Mouse (Mus musculus): Measurements from ENCODE around the gene St6gal1.

The St6gal1 gene

DNA sequence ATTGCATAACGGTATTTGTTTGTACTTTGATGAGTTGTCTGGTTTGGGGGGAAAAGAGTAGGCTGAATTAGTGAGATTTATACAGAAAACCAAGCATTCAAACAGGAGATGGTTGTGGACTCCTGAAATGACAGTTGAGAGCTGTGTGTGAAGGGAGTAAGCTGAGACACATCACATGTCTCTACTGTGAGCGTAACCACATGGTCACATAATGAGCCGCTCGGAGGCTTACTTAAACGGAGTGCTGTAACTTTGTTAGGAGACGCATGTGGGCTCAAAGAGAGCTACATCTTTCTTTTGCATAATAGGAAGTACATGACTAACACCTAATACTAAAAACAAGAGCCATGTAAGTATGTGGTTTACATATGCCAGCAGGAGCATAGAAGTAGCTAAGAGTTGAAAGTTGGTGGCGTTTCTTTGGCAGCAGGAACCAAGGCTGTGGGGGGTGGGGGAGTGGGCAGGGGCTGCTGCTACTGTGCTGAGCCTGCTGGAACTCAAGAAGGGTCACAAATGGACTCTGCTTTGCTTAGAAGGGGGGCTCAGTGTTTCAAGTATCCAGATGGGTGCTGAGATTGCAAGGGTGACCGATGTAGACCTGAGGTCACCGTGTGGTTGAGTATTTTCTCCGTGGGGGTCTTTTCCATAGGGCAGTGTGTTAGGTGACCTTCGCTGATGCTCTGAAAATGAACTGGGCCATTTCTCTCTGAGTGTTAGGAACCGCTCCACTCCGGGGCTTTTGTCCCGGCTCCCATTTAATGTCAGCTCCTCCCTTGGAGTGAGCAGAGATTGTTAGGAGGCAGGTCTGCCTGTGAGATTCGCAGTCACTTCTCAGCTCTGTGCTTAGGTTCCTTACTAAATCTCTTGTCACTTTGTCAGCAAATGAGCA is 26.3 kb downstream of the St6gal1 start:
- no peak for DNase-seq (ENCODE audit: low spot score in 2 of 2)

DNA sequence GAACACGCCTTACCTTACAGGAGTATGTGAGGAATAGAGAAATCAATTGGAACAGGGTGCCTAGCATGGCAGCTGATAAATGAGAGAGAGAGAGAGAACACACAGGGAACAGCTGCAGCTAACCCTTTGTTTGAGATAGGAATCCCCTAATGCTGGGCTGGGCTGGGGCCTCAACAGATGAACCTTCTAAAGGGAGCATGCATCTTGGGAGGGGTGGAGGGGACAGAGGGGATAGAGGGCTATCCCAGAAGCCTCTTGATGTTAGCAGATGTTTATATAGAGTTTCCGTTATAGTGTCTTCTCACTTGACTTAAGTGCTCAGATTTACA is 26.9 kb downstream of the St6gal1 start:
- no peak for DNase-seq (ENCODE audit: low spot score in 2 of 2)

DNA sequence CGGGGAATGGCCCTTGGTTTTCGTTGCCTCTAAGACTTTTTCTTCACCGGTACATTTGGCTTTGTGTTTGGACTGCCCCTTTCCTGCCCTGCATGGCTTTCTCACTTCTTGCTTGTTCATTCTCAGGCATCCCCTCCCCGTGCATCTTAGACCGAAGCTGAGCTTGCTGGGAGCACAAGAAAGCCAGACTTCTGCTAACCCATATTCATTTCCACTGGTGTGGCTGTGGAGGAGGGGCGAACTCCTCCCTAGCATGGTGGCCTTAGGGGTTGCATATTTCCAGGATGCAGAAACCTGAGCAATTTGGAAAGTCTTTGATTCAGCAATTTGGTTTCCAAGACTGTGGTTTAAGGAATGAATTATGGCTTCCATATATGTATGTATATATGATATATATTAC is 29.1 kb downstream of the St6gal1 start:
- no peak for DNase-seq (ENCODE audit: low spot score in 2 of 2)

DNA sequence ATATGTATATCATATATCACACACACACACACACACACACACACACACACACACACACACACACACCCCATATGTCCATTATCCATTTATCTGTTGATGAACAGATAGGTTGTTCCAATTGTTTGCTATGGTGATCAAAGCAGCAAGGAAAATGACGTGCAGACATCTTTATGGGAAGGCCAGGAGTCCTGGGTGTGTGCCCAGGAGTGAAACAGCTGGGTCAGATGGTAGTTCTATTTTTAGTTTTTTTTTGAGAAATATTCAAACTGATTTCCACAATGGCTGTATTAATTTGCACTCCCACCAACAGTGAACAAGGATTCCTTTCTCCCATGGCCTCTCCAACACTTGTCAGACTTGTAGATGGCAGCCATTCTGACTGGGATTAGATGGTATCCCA is 29.5 kb downstream of the St6gal1 start:
- no peak for DNase-seq (ENCODE audit: low spot score in 2 of 2)

DNA sequence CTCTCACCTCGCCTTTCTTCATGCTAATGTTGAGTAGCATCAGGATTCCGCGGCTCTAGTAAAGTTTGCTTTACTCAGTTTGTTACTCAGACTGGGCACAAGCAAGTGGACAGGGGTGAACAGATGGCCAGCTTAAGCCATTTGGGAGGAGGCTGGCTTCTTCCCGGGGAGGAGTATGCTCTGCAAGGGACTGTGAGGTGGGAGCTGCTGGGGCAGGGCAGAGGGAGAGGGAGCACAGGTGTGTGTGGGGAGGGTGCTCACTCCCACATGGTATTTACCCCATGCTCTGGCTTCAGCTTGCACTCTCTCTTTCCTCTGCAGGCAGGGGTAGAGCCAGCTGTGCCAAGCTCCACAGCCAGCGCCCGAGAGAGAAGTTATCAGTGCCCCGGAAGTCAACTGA is 32.1 kb downstream of the St6gal1 start:
- no peak for DNase-seq (ENCODE audit: low spot score in 2 of 2)

DNA sequence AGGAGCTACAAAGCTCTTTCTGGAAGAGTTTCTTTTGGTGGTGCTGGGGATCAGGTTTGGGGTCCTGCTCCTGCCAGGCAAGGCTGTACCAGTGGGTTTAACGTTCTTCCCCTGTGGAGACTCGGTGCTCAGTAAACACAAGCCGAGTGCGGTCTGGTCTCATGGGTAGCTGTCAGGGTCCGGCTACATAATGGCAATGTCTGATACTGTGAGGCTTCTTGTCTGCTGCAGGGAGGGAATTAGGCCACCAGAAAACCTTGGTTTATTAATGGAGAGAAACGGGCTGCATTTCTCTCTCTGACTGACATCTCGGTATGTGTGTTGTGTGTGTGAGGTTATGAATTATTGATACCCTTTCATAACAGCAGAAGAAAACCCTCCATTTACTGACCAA is 33.9 kb downstream of the St6gal1 start:
- DNase-seq (ENCODE audit: low spot score in 2 of 2), result no peak

DNA sequence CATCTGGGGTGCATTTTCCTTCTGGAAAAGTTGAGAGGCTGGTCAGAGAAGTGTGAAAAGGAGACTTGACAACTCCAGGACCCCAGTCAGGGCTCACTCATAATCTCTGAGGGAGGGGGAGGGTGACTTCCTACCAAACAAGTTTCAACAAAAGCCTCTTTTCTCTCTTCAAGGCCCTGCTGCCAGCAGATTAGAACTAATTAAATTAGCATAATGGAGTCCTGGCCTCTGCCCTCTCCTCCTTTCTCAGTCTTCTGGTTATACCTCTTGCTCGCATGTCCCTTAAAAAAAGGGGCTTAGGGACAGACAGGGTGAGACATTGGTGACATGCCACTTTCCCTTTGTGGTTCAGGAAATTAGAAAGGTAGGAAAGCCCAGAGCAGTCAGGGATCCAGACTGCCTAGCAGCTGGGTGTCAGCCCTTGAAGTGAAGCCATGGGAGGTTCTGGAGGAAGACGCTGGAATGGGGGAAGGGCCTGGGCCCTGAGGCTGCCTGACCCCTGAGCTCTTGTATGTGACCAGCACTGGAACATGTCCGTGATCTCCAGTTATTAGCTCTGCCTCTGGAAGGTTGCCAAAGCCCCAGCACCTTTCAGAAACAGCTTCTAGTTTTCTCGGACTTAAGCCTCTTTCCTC is 34.4 kb downstream of the St6gal1 start:
- DNase-seq (ENCODE audit: low spot score in 2 of 2), result no peak

DNA sequence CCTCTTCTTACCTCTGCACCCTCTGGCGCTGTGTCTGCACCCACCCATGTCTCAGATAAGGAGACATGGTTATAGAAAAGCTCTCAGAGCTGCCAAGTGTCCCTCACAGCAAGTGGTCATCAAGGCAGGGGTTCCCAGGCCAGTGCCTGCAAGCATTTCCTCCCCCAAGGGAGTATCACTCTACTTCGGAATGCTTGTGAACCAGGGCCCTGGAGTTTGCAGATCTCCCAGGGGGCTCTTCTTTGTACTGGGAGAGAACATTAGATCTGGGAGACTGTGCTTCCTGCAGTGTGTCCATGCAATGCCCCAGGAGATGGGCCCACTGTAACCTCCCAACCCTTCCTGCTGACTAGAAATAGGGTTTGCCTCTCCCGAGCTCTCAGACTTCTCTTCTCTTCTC is 35.0 kb downstream of the St6gal1 start:
- no peak for DNase-seq (ENCODE audit: low spot score in 2 of 2)

DNA sequence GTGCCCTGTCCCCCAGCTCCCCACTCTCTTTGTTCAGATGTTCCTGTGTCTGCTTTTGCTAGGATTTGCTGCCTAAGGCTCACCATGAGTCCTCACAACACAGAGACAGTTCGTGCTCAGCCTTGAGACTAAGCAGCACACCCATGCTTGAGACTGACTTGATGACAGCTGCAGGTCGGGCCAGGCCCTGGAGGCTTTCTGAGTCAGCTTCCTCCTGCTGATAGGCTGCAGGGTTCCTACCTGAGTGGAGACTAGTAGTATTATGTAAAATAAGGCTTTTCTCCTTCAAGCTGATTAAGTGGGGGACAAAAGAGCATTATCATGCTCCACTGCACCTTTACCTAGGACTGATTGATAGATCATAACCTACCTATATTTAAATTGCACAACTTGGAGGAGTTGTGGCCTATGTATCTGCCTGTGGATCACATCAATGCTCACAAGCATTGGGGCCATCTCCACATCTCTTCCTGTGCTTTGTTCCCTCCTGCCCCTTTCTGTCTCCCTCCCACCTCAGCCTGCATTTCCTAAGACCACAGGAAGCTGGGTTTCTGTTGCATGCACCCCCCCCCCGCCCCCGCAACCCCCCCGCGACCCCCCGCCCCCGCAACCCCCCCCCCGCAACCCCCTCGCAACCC is 37.7 kb downstream of the St6gal1 start:
- DNase-seq (ENCODE audit: low spot score in 2 of 2), result no peak

DNA sequence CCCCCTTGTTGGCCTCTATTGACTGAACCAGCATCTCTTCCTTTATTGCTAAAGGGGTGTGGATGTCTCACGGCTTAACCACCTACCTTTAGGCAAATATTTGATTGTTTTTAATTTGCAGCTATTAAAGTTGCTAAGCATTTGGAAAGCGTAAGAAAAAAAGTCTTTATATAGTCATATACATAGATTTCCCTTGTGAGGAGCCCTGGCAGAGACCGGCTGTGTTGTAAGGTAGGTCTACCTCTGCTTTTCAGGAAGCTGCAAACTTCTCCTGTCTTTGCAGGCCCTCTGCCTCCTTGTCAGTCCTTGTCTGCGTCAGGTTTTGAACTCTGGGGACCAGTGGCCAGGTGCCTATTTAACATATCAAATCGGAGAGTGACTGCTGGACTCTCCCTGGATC is 38.3 kb downstream of the St6gal1 start:
- no peak for DNase-seq (ENCODE audit: low spot score in 2 of 2)

DNA sequence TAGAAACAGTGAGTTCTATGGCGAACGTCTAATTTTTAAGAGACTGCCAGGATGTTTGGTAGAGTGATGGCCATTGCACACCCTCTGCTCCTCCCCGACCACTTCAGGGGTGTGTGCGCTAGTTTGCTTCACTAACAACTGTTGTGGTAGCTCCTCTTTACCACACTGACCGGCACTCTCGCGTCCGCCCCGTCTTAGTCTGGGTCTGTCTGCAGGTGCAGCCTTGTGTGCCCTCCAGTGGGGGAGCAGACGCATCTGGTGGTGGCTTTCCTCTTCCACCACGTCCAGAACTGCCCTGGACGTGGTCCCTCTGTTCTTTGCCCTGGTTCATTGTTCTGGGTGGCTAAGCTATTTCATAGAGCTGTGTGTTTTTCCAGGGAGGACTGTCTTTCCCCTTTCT is 40.5 kb downstream of the St6gal1 start:
- no peak for DNase-seq (ENCODE audit: low spot score in 2 of 2)

DNA sequence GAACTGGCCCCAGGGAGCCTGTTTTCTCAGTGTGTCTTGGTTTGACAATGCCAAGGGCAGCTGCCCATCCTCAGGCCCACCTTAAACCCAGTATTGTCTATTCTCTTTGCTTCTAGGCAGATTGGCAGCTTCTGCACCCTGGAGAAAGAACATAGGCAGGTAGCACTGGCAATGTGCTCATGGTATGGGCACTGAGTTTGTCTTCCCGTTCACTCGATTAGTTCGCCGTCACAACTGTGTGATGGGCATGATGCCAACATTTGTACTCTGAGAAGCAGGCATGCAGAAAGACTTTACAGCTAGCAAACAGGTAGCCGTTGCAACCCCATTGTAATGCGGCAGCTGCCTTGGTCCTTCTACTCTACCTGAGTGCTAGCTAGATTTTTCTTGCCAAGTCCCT is 40.9 kb downstream of the St6gal1 start:
- no peak for DNase-seq (ENCODE audit: low spot score in 2 of 2)

DNA sequence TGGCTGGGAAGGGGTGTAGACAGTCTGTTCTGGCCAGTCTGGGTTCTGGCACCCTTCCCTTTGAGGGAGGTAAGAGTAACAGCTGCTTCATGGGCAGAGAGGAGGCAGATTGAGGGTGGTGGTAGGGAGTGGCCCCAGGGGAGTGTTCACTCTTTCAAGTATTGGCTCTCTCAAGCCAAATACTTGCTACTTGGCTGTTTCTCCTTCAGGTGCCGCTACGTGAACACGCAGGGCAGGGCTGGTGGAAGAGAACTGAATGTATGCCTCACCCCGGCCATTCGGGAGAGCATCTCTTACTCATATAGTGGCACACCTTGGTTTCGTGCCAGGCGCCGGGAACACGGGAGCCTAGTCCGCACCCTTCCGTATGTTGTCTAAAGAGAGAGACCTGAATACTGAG is 41.8 kb downstream of the St6gal1 start:
- DNase-seq (ENCODE audit: low spot score in 2 of 2), result no peak

DNA sequence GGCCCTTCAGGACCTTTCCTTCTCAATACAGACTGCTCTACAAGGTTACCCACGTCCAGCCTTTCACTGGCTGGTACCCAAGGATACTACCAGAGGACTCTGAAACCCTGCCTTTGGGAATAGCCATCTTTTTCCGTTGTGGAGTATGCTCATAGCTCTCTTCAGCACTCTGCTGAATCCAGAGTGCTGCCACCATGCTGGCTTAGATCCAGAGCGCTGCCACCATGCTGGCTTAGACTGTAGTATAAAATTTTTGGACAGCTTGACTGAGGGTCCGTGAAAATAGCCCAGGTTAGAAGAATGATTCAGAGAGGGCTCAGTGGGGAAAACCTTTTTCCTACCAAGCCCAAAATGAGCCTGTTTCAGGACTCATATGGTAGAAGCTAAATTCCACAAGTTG is 42.4 kb downstream of the St6gal1 start:
- DNase-seq (ENCODE audit: low spot score in 2 of 2), result no peak

DNA sequence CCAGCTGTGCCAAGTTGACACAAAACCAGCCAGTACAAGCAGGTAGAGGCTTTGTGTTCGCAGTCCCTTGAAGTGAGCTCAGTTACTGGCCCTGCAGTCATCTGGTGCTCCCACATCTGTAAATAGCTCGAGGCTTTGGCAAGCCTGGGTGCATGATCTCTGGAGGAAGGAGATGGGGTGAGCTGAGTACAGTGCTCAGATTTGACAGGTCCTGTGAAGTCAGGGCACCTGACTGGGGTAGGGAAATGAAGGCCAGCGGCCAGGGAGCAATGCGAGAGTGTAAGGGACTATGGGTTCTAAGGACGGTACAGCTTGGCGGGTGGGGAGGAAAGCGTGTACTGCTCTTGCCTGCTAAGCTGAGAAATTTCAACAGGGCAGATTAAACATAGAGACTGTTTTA is 43.7 kb downstream of the St6gal1 start:
- DNase-seq (ENCODE audit: low spot score in 2 of 2), result no peak

DNA sequence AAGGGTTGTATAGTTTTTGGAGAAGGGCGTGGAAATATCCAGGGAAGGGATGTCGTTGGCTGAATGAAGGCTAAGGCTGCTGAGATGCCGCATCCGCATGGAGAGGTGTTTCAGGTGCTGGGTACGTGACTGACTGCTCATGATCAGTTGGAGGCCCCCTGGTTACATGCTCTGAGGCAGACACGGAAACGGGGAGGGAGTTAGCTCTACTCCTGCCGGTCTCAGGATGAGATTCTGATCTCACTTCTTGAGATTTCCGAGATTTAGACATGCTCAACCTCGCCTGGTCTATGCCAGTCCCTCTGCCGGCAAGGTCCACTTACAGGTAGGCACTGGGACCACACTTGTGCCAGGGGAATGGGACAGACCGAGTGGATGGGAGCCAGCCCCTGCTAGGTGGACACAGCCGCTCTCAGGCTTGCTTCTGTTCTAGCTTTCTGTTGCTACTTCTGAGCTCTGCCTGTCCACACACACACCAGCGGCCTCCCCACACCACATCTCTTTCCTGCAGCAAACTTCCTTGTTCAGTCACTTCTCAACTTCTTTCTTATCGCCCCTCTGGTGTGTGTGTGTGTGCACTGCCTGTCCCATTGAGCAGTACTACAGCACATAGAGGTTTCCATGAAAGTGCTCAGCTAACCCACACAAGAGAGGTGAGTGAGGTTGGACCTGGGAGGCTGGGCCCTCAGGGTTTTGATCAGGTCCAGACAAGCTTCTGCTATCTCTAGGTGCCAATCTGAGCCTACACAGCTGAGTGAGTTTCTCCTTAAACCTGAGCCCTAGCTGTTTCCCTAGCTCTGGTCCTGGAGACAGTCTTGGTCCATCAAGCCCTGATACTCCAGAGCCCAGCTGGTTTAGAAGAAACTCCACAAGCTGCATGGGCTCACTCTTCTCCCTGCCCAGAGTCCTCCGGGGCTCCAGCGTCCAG is 44.8 kb downstream of the St6gal1 start:
- no peak for DNase-seq (ENCODE audit: low spot score in 2 of 2)

DNA sequence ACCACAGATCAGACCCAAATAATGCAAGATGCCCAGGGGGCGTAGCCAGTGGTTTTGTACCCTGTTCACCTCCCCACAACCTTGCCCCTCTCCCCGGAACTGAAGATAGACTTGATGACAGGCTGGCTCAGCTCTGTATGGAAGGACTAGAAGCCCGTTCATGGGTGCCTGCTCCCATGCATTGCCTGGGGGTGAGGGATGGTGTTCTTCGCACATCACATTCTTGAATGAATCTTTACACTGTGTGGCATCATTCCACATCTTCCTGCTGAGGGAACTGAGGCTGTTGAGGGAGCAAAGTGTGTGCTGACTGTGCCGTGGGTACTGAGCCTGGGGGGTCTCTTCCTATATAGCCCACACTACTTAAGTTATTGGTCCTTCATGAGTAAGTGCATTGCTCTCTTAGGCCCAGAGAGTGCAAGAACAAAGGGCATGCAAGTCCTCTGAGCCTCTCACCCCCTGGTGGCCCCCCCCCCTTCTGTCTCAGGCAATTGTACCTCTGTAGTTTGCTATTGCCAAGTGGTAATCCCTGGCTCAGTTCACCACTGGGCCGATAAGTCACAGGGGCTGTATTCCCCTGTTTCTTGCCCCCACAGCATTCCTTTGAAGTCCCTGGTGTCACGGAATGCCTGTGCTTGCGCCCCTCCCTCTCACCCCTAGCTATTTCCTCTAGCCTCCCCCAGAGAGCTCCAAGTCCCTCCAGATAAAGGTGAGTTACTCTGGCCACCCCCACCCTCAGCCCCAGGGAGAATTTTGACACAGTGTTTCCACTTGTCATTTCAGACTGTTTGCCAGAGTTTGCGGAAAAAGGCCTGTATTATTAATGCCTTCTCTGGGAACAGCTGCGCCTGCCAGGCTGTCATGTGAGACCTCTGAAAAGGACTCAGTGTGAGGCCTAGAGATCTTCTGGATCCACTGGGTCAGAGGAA is 45.7 kb downstream of the St6gal1 start:
- no peak for DNase-seq (ENCODE audit: low spot score in 2 of 2)

DNA sequence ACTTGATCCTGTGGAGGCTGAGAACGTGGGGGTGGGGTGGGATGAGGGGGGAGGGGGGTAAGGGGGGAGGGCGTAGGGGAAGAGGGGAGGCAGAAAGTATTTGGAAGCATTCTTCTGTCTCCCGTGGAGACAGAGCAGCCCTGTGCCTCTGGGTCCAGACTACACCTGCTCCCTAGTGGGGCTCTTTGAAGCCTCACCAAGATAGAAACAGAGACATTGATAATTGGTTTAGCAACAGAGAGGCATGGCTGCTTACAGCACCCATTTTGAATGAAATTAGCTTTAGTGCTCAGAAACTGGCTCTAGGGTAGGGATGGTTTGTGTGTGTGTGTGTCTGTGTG is 46.3 kb downstream of the St6gal1 start:
- DNase-seq (ENCODE audit: low spot score in 2 of 2), result no peak

DNA sequence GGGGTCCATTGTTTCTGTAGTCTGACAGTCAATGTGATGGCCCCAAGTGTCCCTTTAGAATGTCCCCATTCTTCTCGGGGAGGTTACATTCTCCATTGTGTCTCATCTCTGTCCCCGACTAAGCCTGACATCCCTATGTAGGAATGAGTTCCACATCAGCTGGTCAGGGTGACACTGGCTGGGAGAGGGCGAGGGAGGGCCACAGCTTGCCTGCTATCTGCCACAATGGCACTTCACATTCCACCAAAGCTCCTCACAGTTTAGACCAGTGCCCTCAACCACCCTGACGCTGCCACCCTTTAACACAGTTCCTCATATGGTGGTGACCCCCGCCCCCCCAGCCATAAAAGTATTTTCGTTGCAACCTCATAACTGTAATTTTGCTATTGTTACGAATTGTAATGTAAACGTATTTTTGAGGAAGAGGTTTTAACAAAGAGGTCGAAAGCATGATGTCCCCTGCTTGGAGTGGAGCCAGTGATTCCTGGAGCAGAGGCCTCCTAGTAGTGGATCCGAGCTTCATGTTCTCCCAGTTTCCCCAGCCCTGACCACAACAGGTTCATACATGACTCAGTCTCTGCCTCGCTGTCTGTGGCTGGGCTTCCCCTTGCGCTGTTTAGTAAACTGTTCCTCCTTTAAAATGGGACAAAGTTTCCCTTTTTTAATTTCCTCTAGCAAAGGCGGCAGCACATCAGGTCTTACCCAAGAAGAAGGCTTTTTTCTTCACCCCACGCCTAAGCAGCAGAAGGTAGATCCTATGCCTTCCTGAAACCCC is 47.4 kb downstream of the St6gal1 start:
- no peak for DNase-seq (ENCODE audit: low spot score in 2 of 2)

DNA sequence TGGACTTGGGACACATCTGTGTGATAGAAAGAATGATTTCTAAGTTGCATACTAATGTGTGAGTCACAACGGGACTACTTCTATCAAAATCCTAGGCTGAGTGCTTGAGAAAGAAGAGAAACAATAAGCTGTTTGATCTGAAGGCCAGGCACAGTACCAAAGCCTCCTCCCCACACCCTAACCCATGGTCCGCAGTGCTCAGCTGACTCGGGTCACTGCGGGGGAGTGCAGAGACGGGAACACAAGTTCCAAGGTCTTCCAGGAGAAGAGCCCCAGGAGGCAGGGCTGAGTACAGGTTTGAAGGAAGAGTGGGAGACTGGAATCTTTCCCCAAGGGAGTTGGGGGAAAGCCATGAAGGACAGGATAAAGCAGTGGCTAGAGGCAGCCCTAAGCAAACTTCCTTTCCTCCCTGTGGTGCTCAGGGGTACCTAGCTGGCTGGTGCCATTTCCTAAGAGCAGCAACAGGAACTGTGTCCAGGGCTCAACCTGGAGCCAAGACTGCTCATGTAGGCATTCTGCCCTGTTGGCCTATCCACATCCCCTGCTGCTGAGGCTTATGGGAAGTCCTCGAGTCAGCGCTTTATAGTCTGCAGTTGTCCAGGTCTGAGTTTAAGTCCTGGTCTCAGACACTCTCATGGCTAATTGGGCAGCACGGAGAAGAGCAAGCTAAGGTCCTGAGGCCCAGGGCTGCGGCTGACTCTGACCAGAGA is 48.1 kb downstream of the St6gal1 start:
- DNase-seq (ENCODE audit: low spot score in 2 of 2), result no peak

All from frontal cortex, postnatal 36 days (tissue).